Mouse (Mus musculus) erythroblast, embryonic 14.5 days (primary cell): ENCODE results near the gene Hist1h2ah. TPM values are rescaled to one million over a fixed set of nuclear protein-coding genes. Genes with fewer than 3 reads are reported as not detected.

Source experiments
- H3K27me3 ChIP-seq: 2 replicates; pipeline ENCODE4 v1.6.1; 2012; ENCODE audit warnings: inconsistent platforms; ENCODE audit not compliant: control insufficient read depth
- H3K36me3 ChIP-seq: 2 replicates; pipeline ENCODE4 v1.6.1; 2012; ENCODE audit warnings: mild to moderate bottlenecking, inconsistent platforms; ENCODE audit not compliant: control insufficient read depth
- H3K4me1 ChIP-seq: 2 replicates; pipeline ENCODE4 v1.6.1; 2012; ENCODE audit warnings: inconsistent platforms; ENCODE audit not compliant: control insufficient read depth
- H3K4me3 ChIP-seq: replicated peaks from 2 replicates; pipeline ENCODE3; 2012; ENCODE audit warnings: moderate library complexity, mild to moderate bottlenecking, inconsistent platforms
- H3K9me3 ChIP-seq: 2 replicates; pipeline ENCODE4 v1.6.1; 2012; ENCODE audit warnings: low read length, inconsistent platforms, mixed read lengths; ENCODE audit not compliant: control insufficient read depth
- GATA1 ChIP-seq: IDR thresholded peaks from 2 replicates; pipeline ENCODE4 v1.6.1; 2012; ENCODE audit warnings: low read length, inconsistent platforms, mixed read lengths
- TAL1 ChIP-seq: IDR thresholded peaks from 3 replicates; pipeline ENCODE4 v1.6.1; 2012; ENCODE audit warnings: low read length, inconsistent platforms, mixed read lengths
- polyA plus RNA-seq: library from polyadenylated mRNA; stranded (reverse); fragments of >175 nt; gene quantifications from 2 replicates; pipeline ENCODE4 v1.2.3, GENCODE M21; 2012

The Hist1h2ah gene
- polyA plus RNA-seq, 1 experiment, result 105 TPM

DNA sequence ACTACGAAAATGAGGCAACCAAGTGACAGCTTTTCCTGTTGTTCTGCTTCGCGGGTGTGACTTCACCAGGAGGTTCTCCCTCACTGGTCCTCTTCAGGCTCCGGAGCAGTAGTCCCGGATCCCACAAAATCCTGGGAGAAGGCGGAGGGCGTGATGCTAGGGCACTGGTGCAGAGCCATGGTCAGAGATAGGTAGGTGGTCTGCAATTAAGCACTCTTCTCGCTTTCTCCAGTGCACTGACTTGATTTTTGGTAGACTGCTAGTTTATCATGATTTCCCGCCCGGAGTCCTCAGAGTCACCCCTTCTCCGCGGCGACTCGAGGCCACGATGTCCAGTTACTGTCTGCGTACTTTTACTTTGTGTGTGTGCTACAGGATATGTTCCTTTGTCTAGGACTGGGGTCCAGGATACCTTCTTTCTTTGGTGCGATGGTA lies 20.9 kb downstream of the Hist1h2ah start:
- TF ChIP-seq GATA1 (no peak), TAL1 (no peak)
- H3K27me3 ChIP-seq, result peaks cover 61% of the 10 kb centered on the region
- peaks cover 27% of the 10 kb centered on the region for H3K4me1 ChIP-seq
- no peaks in the 10 kb centered on the region for H3K36me3 ChIP-seq
- no peaks in the 10 kb centered on the region for H3K9me3 ChIP-seq
- peak overlapping the region; percentile 24 for H3K4me3 ChIP-seq

GRCm38 (mm10) chr13:22013716-22014115 lies 21.7 kb downstream of the Hist1h2ah start:
- H3K36me3 ChIP-seq, result no peaks in the 10 kb centered on the region
- H3K9me3 ChIP-seq, result no peaks in the 10 kb centered on the region
- H3K27me3 ChIP-seq, result peaks cover 68% of the 10 kb centered on the region
- H3K4me1 ChIP-seq, result peaks cover 23% of the 10 kb centered on the region
- H3K4me3 ChIP-seq, result no peak overlapping the region
- TF ChIP-seq TAL1, result no peak
- no peak for TF ChIP-seq GATA1

DNA sequence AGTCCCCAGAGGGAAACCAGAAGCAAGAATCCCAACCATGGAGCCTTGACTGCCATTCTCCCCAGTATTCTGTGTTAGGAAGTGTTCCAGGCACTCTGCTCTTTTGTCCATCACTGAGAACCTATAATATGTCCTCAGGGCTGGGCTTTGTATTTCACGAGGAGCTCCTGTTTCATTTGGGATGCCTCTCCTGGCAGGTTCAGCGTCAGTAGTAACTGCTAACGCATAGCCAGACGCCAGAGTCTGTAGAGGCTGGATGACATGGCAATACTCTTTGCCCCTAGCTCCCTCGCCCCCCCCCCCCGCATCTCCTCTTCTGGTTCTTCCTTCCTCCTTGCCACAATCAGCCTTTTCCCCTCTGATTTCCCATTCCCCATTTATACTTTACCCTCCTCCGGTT lies 25.7 kb downstream of the Hist1h2ah start, which contains the start of gene Prss16:
Gene Prss16 (minus strand): TSS at position 101 of the 400 bp plus-strand sequence.
- Histone ChIP-seq H3K4me1 (peaks cover 27% of the 10 kb centered on the region), H3K27me3 (peaks cover 99% of the 10 kb centered on the region), H3K9me3 (no peaks in the 10 kb centered on the region; the same call in 1 of the 2 replicates), H3K4me3 (no peak within 1 kb of the TSS), H3K36me3 (no peaks in the 10 kb centered on the region)
- no peak for TF ChIP-seq GATA1
- TF ChIP-seq TAL1, result no peak

- Histone ChIP-seq H3K9me3 (no peaks in the 10 kb centered on the region; the same call in 1 of the 2 replicates), H3K36me3 (no peaks in the 10 kb centered on the region), H3K4me3 (no peak overlapping the region), H3K27me3 (peaks cover 99% of the 10 kb centered on the region), H3K4me1 (peaks cover 20% of the 10 kb centered on the region)
- TF ChIP-seq GATA1 (no peak), TAL1 (no peak)
Observed at GRCm38 (mm10) chr13:22008707-22009106, 26.7 kb downstream of the Hist1h2ah start.

- no peak overlapping the region for H3K4me3 ChIP-seq
- H3K4me1 ChIP-seq, result peaks cover 18% of the 10 kb centered on the region
- TF ChIP-seq GATA1, result no peak
- no peak for TF ChIP-seq TAL1
- H3K27me3 ChIP-seq, result peaks cover 99% of the 10 kb centered on the region
- H3K36me3 ChIP-seq, result no peaks in the 10 kb centered on the region
- no peaks in the 10 kb centered on the region; the same call in 1 of the 2 replicates for H3K9me3 ChIP-seq
Observed at GRCm38 (mm10) chr13:22007872-22008271, 27.5 kb downstream of the Hist1h2ah start.

DNA sequence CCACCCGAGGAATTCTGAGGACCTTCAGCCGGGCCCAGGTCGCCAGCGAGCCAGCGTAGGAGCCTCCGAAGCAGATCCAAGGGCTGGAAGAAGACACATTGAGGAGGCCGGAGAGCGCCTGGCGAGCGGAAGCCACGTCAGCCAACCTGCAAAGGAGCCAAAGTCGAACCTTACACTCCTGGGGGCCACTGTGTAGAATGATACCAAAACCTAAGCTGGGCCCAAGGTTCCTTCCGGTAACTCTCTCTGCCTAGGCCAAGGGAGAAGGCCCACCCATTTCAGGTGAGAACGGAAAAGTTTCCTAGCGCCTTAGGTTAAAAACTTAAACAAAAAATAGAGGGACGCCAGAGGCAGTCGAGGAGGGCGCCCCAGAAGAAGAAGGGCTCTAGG lies 28.3 kb downstream of the Hist1h2ah start:
- Histone ChIP-seq H3K9me3 (no peaks in the 10 kb centered on the region; the same call in 1 of the 2 replicates), H3K4me1 (peaks cover 18% of the 10 kb centered on the region), H3K36me3 (no peaks in the 10 kb centered on the region), H3K27me3 (peaks cover 99% of the 10 kb centered on the region), H3K4me3 (no peak overlapping the region)
- TF ChIP-seq TAL1 (no peak), GATA1 (no peak)

- H3K4me3 ChIP-seq, result peak overlapping the region; percentile 56
- peaks cover 18% of the 10 kb centered on the region for H3K4me1 ChIP-seq
- TF ChIP-seq GATA1, result no peak
- TF ChIP-seq TAL1, result no peak
- H3K27me3 ChIP-seq, result peaks cover 99% of the 10 kb centered on the region
- no peaks in the 10 kb centered on the region; the same call in 1 of the 2 replicates for H3K9me3 ChIP-seq
- H3K36me3 ChIP-seq, result no peaks in the 10 kb centered on the region
Observed at GRCm38 (mm10) chr13:22006334-22007120, 28.8 kb downstream of the Hist1h2ah start.

GRCm38 (mm10) chr13:22005605-22006333 lies 29.6 kb downstream of the Hist1h2ah start:
- Histone ChIP-seq H3K4me3 (peak overlapping the region; percentile 56), H3K4me1 (peaks cover 18% of the 10 kb centered on the region)
- TF ChIP-seq GATA1 (no peak), TAL1 (no peak)

DNA sequence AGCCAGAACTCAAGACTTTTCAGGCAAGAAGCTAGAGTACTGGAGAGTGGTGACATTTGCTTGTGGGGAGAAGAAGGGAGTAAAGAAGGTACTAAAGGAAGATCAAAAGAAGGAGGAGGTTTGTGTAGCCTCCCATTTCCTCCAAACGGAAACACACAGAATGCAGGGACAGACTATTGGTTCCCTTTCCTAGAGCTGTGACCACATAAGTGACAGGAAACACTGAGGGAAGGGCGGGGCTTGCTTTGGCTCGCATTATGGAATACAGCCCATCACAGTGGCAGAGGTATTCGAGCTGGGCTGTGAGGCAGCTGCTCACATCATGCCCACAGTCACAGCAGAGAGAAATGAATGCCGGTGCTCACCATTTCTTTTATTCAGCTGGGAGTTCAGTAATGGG lies 33.5 kb downstream of the Hist1h2ah start:
- H3K4me3 ChIP-seq, result no peak overlapping the region
- peaks cover 2% of the 10 kb centered on the region; the same call in 1 of the 2 replicates for H3K9me3 ChIP-seq
- no peaks in the 10 kb centered on the region for H3K36me3 ChIP-seq
- H3K27me3 ChIP-seq, result peaks cover 100% of the 10 kb centered on the region
- no peak for TF ChIP-seq GATA1
- no peak for TF ChIP-seq TAL1
- H3K4me1 ChIP-seq, result peaks cover 20% of the 10 kb centered on the region

More at GRCm38 (mm10) chr13:22005605-22006333, 29.6 kb downstream of the Hist1h2ah start:
- H3K27me3 ChIP-seq, result peaks cover 100% of the 10 kb centered on the region
- no peaks in the 10 kb centered on the region; the same call in 1 of the 2 replicates for H3K9me3 ChIP-seq
- no peaks in the 10 kb centered on the region for H3K36me3 ChIP-seq
